Mouse (Mus musculus) cerebellum, adult 2 months (tissue): ENCODE results near the gene Atcay. TPM values are rescaled to one million over a fixed set of nuclear protein-coding genes. Genes with fewer than 3 reads are reported as not detected.

Experiments used
- DNase-seq, 2 experiments: peaks; one replicate each; pipeline ENCODE4 v3.0.0; 2021
- H3K27ac ChIP-seq: fragments of 200-500 bp; 2 replicates; pipeline ENCODE4 v1.5.1; 2012; ENCODE audit warnings: low read length, control low read depth, inconsistent platforms; ENCODE audit not compliant: insufficient read depth
- H3K27me3 ChIP-seq: fragments of 200-500 bp; 2 replicates; pipeline ENCODE4 v1.6.1; 2012; ENCODE audit warnings: inconsistent platforms, mild to moderate bottlenecking, low read length, moderate library complexity; ENCODE audit not compliant: control insufficient read depth, insufficient read depth
- H3K4me1 ChIP-seq: fragments of 200-500 bp; 2 replicates; pipeline ENCODE4 v1.6.1; 2011; ENCODE audit warnings: low read length; ENCODE audit not compliant: control insufficient read depth, insufficient read depth
- H3K4me3 ChIP-seq: fragments of 200-500 bp; replicated peaks from 2 replicates; pipeline ENCODE3; 2011; ENCODE audit warnings: mild to moderate bottlenecking, low read depth, low read length, control low read depth; ENCODE audit not compliant: insufficient read depth
- CTCF ChIP-seq: fragments of 200-500 bp; IDR thresholded peaks from 2 replicates; pipeline ENCODE4 v1.5.1; 2011; ENCODE audit warnings: low read depth, mild to moderate bottlenecking, control low read depth, low read length, moderate library complexity, borderline replicate concordance; ENCODE audit not compliant: insufficient read depth
- POLR2A ChIP-seq: fragments of 200-500 bp; IDR thresholded peaks from 2 replicates; pipeline ENCODE4 v1.6.1; 2011; ENCODE audit warnings: low read length, control low read depth, borderline replicate concordance; ENCODE audit not compliant: insufficient read depth
- WGBS: fragments of 180-500 bp; shearing (Covaris S2); methylation state at CpG from one replicate; pipeline ENCODE4 v1.1.7; 2018; 5-methylcytosine and 5-hydroxymethylcytosine counted together
- polyA plus RNA-seq: library from polyadenylated mRNA; depleted of rRNA; stranded (reverse); fragments of >200 nt; gene quantifications from 2 replicates; pipeline ENCODE4 v1.2.3, GENCODE M21; 2012

The Atcay gene
- polyA plus RNA-seq, 1 experiment, result 122 TPM

DNA sequence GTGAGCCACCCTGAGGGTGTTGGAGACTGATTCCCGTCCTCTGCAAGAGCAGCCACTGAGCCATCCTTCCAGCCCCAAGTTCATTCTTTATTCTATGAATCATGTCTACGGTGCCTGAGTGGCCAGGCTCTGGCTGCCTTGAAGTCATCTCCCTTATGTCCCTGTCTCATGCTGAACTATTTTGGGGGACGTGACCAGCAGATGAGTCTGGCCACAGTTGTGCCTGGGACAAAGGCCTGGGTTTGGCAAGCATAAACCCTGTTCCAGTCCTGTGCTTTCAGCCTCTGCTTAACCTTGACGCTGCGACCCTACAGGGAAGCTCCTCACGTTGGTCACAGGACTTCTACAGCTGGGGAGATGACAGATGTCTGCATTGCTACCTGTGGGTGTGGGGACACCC lies 33.3 kb downstream of the Atcay start:
- TF ChIP-seq POLR2A (no peak), CTCF (no peak)
- no peak overlapping the region for H3K4me3 ChIP-seq
- 48% methylated on average over 6 of the region's 6 CpGs for WGBS
- H3K27ac ChIP-seq, result no peak overlapping the region
- H3K27me3 ChIP-seq, result no peaks in the 10 kb centered on the region
- peaks cover 5% of the 10 kb centered on the region for H3K4me1 ChIP-seq
- DNase-seq, result no peak

DNA sequence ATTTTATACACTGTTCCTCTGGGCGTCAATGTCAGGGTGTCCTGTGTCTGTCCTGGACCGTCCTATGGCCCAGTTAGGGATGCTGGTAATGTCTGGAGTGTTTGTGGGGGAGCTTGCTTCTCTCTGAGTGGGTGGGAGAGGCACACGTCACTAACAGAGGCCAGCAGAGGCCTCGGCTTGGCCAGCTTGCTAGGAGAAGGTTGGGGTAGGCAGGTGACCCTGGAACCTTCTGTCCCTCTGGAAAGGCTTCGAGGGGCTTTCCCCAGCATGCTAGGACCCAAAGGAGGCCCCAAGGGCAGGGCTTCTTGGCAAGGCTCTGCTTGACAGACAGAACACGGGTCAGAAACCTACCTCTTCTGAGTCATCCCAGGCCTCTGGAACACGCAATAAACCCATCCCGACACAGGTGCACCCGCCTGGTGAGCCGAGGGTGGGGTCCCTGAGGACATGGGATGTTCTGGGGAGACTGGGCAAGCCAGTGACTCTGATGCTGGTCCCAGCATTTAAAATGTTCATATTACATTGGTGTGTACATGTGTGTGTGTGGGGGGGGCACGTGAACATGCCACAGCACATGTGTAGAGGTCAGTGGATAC lies 34.1 kb downstream of the Atcay start:
- no peak for TF ChIP-seq CTCF
- TF ChIP-seq POLR2A, result no peak
- WGBS, result 68% methylated on average over 11 of the region's 11 CpGs

DNA sequence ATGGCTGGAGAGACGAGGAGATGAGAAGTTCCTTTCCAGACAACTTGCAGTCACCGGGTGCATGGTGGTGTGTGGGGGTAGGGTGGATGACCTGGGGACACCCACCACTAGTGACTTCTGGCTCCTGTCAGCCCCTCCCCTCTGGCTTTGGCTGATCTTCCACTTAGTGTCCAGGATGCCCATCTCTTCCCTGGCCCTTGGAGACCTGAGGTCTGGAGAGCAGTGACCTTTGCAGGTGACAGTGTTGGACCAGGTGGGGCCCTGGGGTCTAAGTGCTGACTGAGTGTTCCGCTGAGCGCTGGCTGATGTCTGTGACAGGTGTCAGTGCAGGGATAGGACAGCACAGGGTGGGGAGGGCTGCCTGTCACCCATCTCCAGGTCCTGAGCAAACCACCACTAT lies 35.3 kb downstream of the Atcay start:
- TF ChIP-seq CTCF (no peak), POLR2A (no peak)
- Histone ChIP-seq H3K4me3 (no peak overlapping the region), H3K27me3 (no peaks in the 10 kb centered on the region), H3K4me1 (peaks cover 5% of the 10 kb centered on the region), H3K27ac (no peak overlapping the region)
- WGBS, result 75% methylated on average over 4 of the region's 4 CpGs
- no peak for DNase-seq

More for the DNA sequence above, 34.1 kb downstream of the Atcay start:
- H3K27ac ChIP-seq, result no peak overlapping the region
- peaks cover 5% of the 10 kb centered on the region for H3K4me1 ChIP-seq
- no peaks in the 10 kb centered on the region for H3K27me3 ChIP-seq
- no peak overlapping the region for H3K4me3 ChIP-seq
- DNase-seq, result no peak

DNA sequence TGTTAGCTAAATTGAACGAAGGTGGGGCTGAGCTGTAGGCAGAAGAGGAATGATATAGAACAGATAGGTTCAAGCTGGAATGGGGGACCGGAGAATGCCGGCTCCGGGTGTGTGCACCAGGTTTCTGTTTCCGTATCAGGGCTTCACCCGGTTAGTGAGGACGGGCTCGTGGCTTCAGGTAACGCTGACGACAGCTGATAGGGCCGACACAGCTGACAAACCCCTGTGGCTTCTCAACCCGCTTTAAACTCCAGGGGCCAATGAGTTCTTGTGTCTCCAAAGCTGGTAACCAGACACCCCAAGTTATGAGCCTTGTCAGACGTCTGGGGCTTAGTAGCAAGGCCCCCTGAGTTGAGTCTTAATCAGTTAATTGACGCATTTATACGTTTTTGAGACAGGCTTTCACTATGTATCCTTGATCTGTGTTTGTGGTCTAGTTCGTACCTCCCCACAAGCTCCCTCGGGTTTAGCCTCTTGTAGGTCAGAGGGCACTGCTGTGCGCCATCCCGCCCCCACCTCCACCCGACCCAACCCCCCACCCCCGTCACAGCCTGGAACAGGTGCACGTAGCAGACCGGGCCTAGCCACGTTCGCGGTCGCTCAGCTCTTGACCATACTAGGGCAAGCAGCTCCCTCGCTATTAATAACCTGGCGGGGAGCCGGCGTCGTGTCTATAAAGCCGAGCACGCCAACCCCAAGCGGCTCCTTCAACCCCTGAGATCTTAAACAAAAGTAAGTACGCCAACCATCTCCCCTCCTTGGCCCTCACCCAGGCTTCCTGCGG lies 36.5 kb downstream of the Atcay start:
- H3K4me3 ChIP-seq, result no peak overlapping the region
- peaks cover 5% of the 10 kb centered on the region for H3K4me1 ChIP-seq
- no peak for TF ChIP-seq POLR2A
- TF ChIP-seq CTCF, result no peak
- WGBS, result 12% methylated on average over 37 of the region's 37 CpGs
- no peaks in the 10 kb centered on the region for H3K27me3 ChIP-seq
- H3K27ac ChIP-seq, result no peak overlapping the region
- peak in 1 of 2 experiments; percentile 53 for DNase-seq

DNA sequence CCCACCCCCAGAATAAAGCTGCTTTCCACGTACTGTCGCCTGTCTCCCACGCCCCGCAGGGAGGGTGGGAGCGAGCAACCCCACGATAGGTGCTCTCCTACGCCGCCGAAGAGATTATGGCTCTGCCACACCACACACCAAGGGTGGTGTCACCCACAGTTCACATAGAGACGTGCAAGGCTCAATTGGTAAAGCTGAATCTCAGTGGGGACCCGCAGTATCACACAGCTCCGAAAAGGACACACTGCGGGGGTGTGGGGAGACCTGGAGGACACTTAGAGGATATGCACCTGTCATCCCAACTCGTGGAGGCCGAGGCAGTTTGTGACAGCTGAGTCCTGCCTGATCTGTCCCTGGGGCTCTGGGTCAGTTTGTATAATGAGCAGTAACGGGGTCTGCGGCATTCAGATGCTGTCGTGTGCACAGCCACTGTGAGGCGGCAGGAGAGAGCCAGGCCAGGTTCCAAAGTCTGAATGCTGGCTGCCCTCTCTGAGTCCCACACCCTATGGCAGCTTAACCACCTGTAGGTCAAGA lies 37.6 kb downstream of the Atcay start:
- DNase-seq, result peak; percentile 60 to 72
- no peaks in the 10 kb centered on the region for H3K27me3 ChIP-seq
- H3K4me1 ChIP-seq, result peaks cover 5% of the 10 kb centered on the region
- WGBS, result 1% methylated on average over 19 of the region's 19 CpGs
- TF ChIP-seq POLR2A (no peak), CTCF (no peak)
- peak overlapping the region; percentile 71 for H3K27ac ChIP-seq
- H3K4me3 ChIP-seq, result peak overlapping the region; percentile 58

DNA sequence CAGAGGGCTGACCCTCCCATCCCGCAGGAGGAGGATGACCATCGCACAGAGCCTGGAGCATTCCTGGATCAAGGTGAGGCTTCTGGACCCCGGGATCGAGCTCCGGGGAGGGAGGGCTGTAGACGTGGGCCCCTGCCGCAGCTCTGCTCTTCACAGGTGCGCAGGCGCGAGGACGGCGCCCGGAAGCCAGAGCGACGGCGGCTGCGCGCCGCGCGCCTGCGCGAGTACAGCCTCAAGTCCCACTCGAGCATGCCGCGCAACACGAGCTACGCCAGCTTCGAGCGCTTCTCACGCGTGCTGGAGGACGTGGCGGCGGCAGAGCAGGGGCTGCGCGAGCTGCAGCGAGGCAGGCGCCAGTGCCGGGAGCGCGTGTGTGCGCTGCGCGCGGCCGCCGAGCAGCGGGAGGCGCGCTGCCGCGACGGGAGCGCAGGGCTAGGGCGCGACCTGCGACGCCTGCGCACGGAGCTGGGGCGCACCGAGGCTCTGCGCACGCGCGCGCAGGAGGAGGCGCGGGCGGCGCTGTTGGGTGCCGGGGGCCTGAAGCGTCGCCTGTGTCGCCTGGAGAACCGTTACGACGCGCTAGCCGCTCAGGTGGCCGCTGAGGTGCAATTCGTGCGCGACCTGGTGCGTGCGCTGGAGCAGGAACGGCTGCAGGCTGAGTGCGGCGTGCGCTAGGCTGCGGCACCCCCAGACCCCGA lies 38.2 kb downstream of the Atcay start:
- Histone ChIP-seq H3K4me3 (peak overlapping the region; percentile 58), H3K27ac (peak overlapping the region; percentile 71), H3K27me3 (no peaks in the 10 kb centered on the region), H3K4me1 (peaks cover 5% of the 10 kb centered on the region)
- under 1% methylated on average over 93 of the region's 93 CpGs for WGBS
- peak; percentile 88 to 91 for DNase-seq
- TF ChIP-seq CTCF (no peak), POLR2A (peak; percentile 83)

DNA sequence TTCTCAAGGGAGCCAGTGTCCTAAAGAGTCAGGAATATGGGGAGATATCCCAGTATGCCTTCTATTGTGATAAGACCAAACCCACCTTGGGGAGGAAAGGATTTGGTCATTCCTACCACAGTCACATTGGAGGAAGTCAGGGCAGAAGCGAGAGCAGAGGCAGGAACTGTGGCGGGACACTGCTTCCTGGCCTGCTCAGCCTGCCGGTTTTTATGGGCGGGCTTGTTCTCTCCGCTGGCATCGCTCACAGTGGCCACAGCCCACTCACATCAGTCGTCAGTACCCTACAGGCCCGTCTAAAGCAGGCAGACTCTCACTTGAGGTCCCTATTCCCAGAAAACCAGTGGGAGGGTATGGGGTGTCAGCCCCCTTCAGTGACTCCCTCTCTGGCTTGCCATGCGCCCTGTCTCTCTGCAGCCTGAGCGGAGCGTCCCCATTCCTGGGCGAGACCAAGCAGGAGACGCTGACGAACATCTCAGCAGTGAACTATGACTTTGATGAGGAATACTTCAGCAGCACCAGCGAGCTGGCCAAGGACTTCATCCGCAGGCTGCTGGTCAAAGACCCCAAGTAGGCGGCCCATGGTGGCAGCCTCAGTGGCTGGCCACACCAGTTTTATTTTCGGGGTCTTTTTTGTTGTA lies 39.2 kb downstream of the Atcay start:
- Histone ChIP-seq H3K4me3 (no peak overlapping the region), H3K27me3 (no peaks in the 10 kb centered on the region), H3K27ac (no peak overlapping the region), H3K4me1 (peaks cover 5% of the 10 kb centered on the region)
- TF ChIP-seq CTCF (no peak), POLR2A (no peak)
- 80% methylated on average over 18 of the region's 18 CpGs for WGBS
- DNase-seq, result peak in 1 of 2 experiments; percentile 45
